27 mouse cellular contexts compared by ENCODE assay signal in genomic region chr5:81061386-81061785, GRCm38 (mm10). TPM values are rescaled to one million over a fixed set of nuclear protein-coding genes. Genes with fewer than 3 reads are reported as not detected.
DNase-seq lines count a peak whose midpoint lies in the region; ATAC-seq and TF ChIP-seq lines count a peak whose summit lies in the region.
"Had no signal": no experiment of that assay in that cellular context is flagged by ENCODE, and none has a peak within 500 bp of the region (broad histone marks: within the 10 kb centered on the region; RNA-seq: fewer than 3 reads in every experiment).

No protein-coding gene starts in this region.

- H3K27me3 ChIP-seq in hindbrain, embryonic 11.5 days (ENCODE audit: control insufficient read depth, insufficient read depth, low read length) = no peaks in the 10 kb centered on the region
- no peaks in the 10 kb centered on the region for H3K27me3 ChIP-seq in hindbrain, postnatal 0 days (ENCODE audit: insufficient read depth, low read length)
- no peaks in the 10 kb centered on the region for H3K27me3 ChIP-seq in hindbrain, embryonic 12.5 days
- H3K27me3 ChIP-seq in midbrain, embryonic 12.5 days = no peaks in the 10 kb centered on the region
- no peaks in the 10 kb centered on the region for H3K27me3 ChIP-seq in neural tube, embryonic 13.5 days
- H3K27me3 ChIP-seq: embryonic facial prominence, embryonic 15.5 days; forebrain, embryonic 12.5 days had no signal

- intact Hi-C loops in heart, postnatal 36 days (cut with DNase I) = no loop called here

- H3K36me3 ChIP-seq in hindbrain, embryonic 11.5 days (ENCODE audit: control insufficient read depth, insufficient read depth, low read length) = no peaks in the 10 kb centered on the region
- H3K36me3 ChIP-seq in hindbrain, postnatal 0 days (ENCODE audit: insufficient read depth, low read length) = no peaks in the 10 kb centered on the region
- H3K36me3 ChIP-seq in hindbrain, embryonic 12.5 days = no peaks in the 10 kb centered on the region
- no peaks in the 10 kb centered on the region for H3K36me3 ChIP-seq in midbrain, embryonic 12.5 days
- H3K36me3 ChIP-seq in neural tube, embryonic 13.5 days = no peaks in the 10 kb centered on the region
- H3K36me3 ChIP-seq: embryonic facial prominence, embryonic 15.5 days; forebrain, embryonic 12.5 days had no signal

- H3K27ac ChIP-seq in hindbrain, embryonic 11.5 days (ENCODE audit: low read depth, low read length) = no peak overlapping the region
- no peak overlapping the region for H3K27ac ChIP-seq in hindbrain, postnatal 0 days
- H3K27ac ChIP-seq in hindbrain, embryonic 12.5 days = no peak overlapping the region
- 0 out of 2 replicates have a peak overlapping the region, but pooled peaks have one; percentile 4 for H3K27ac ChIP-seq in midbrain, embryonic 12.5 days (replicated peaks)
- no peak overlapping the region for H3K27ac ChIP-seq in neural tube, embryonic 13.5 days (replicated peaks)
- H3K27ac ChIP-seq: embryonic facial prominence, embryonic 15.5 days; forebrain, embryonic 12.5 days; liver, embryonic 14.5 days; macrophage had no signal

- no peak overlapping the region for H3K4me3 ChIP-seq in hindbrain, embryonic 11.5 days (ENCODE audit: low read depth, low read length)
- no peak overlapping the region for H3K4me3 ChIP-seq in hindbrain, postnatal 0 days (ENCODE audit: low read length)
- H3K4me3 ChIP-seq in hindbrain, embryonic 12.5 days = no peak overlapping the region
- H3K4me3 ChIP-seq in midbrain, embryonic 12.5 days = no peak overlapping the region
- no peak overlapping the region for H3K4me3 ChIP-seq in neural tube, embryonic 13.5 days
- H3K4me3 ChIP-seq: embryonic facial prominence, embryonic 15.5 days; forebrain, embryonic 12.5 days; myocyte had no signal

- H3K9ac ChIP-seq in hindbrain, embryonic 11.5 days (ENCODE audit: low read depth, low read length) = no peak overlapping the region
- no peak overlapping the region for H3K9ac ChIP-seq in hindbrain, postnatal 0 days (replicated peaks; ENCODE audit: low read length)
- H3K9ac ChIP-seq in hindbrain, embryonic 12.5 days = no peak overlapping the region
- no peak overlapping the region for H3K9ac ChIP-seq in midbrain, embryonic 12.5 days (replicated peaks)
- H3K9ac ChIP-seq in neural tube, embryonic 13.5 days = no peak overlapping the region
- H3K9ac ChIP-seq: embryonic facial prominence, embryonic 15.5 days; forebrain, embryonic 12.5 days; liver, embryonic 14.5 days had no signal

- DNase-seq in hindbrain, embryonic 11.5 days (ENCODE audit: low spot score) = no peak
- no peak for DNase-seq in hindbrain, postnatal 0 days (ENCODE audit: low spot score)
- no peak for DNase-seq in heart, postnatal 36 days
- DNase-seq in kidney, postnatal 25 days = no peak
- DNase-seq: adrenal gland, postnatal 25 days; cerebellum, adult 18-20 months; cerebellum, postnatal 10 days; gastrocnemius, postnatal 25 days; heart, adult 11 months; heart, postnatal 4 days; kidney, adult 11 months; kidney, postnatal 14 days; liver; lung, adult 2 months; lung, postnatal 10 days had no signal

- peak; percentile 65 for ATAC-seq in hindbrain, embryonic 11.5 days (ENCODE audit: low FRiP score)
- no peak for ATAC-seq in hindbrain, postnatal 0 days
- ATAC-seq in hindbrain, embryonic 12.5 days (ENCODE audit: low FRiP score) = peak; percentile 57
- ATAC-seq in midbrain, embryonic 12.5 days (ENCODE audit: low FRiP score, low read depth) = peak; percentile 61; the same call in 1 of the 2 replicates
- ATAC-seq in neural tube, embryonic 13.5 days (ENCODE audit: low read depth) = peak; percentile 70
- ATAC-seq: CD4-positive, CD25-positive, alpha-beta regulatory T cell, adult 4 months; inflammation-experienced regulatory T-cells, adult 6 months had no signal

- H3K4me2 ChIP-seq in hindbrain, embryonic 11.5 days (replicated peaks; ENCODE audit: low read depth, low read length) = no peak overlapping the region
- H3K4me2 ChIP-seq in hindbrain, postnatal 0 days (ENCODE audit: low read depth, low read length) = no peak overlapping the region
- H3K4me2 ChIP-seq in hindbrain, embryonic 12.5 days (replicated peaks) = no peak overlapping the region
- H3K4me2 ChIP-seq in midbrain, embryonic 12.5 days (replicated peaks) = 0 out of 2 replicates have a peak overlapping the region, but pooled peaks have one; percentile 0
- H3K4me2 ChIP-seq in neural tube, embryonic 13.5 days = no peak overlapping the region
- H3K4me2 ChIP-seq: embryonic facial prominence, embryonic 15.5 days; forebrain, embryonic 12.5 days; heart, embryonic 11.5 days had no signal

- no peaks in the 10 kb centered on the region for H3K9me3 ChIP-seq in hindbrain, embryonic 11.5 days (ENCODE audit: control insufficient read depth, low read length)
- no peaks in the 10 kb centered on the region for H3K9me3 ChIP-seq in hindbrain, postnatal 0 days (ENCODE audit: low read length)
- no peaks in the 10 kb centered on the region for H3K9me3 ChIP-seq in hindbrain, embryonic 12.5 days (replicated peaks)
- H3K9me3 ChIP-seq in midbrain, embryonic 12.5 days = no peaks in the 10 kb centered on the region
- no peaks in the 10 kb centered on the region for H3K9me3 ChIP-seq in neural tube, embryonic 13.5 days
- H3K9me3 ChIP-seq: embryonic facial prominence, embryonic 15.5 days; forebrain, embryonic 12.5 days had no signal

- TF ChIP-seq CTCF in hindbrain, postnatal 0 days (IDR thresholded peaks at IDR 0.05; ENCODE audit: low read depth) = no peak

- H3K4me1 ChIP-seq in hindbrain, embryonic 11.5 days (replicated peaks; ENCODE audit: control insufficient read depth, insufficient read depth, low read length) = no peaks in the 10 kb centered on the region
- H3K4me1 ChIP-seq in hindbrain, postnatal 0 days (ENCODE audit: insufficient read depth, low read length) = peaks cover 5% of the 10 kb centered on the region; the same call in 1 of the 2 replicates
- H3K4me1 ChIP-seq in hindbrain, embryonic 12.5 days = peaks cover 27% of the 10 kb centered on the region
- H3K4me1 ChIP-seq in midbrain, embryonic 12.5 days = peaks cover 16% of the 10 kb centered on the region
- peaks cover 25% of the 10 kb centered on the region for H3K4me1 ChIP-seq in neural tube, embryonic 13.5 days (replicated peaks)

RNA-seq across cellular contexts. Expression of gene Adgrl3, which starts 41.4 kb away (rescaled TPM):
- 30.9 and 40.2 TPM in 2 replicates for polyA plus RNA-seq in hindbrain, embryonic 11.5 days (2014; fragmentation: Nextera tagmentation; extraction: Ambion mirVana)
- total RNA-seq in hindbrain, postnatal 0 days (2014; rRNA removed) = 186 and 196 TPM in 2 replicates
- 50.1 and 52.7 TPM in 2 replicates for polyA plus RNA-seq in hindbrain, postnatal 0 days (2015; fragmentation: Nextera tagmentation; extraction: Ambion mirVana)
- polyA plus RNA-seq in hindbrain, embryonic 12.5 days (2016; fragmentation: Nextera tagmentation; extraction: Ambion mirVana) = 49.4 and 54.9 TPM in 2 replicates
- 40.7 and 45.9 TPM in 2 replicates for polyA plus RNA-seq in midbrain, embryonic 12.5 days (2016; fragmentation: Nextera tagmentation; extraction: Ambion mirVana)
- polyA plus RNA-seq in neural tube, embryonic 13.5 days (2015; fragmentation: Nextera tagmentation; extraction: Ambion mirVana) = 47.4 and 53.6 TPM in 2 replicates
- 1 to 10 TPM; 2.5 to 3.3 TPM for total RNA-seq in heart, postnatal 36 days (2021)
- total RNA-seq: common myeloid progenitor, adult 5-6 weeks had no signal
- polyA plus RNA-seq: macrophage had no signal
